Mouse (Mus musculus) left cerebral cortex, adult 8-10 months (tissue): ENCODE measurements around the gene Car11. TPM values are rescaled to one million over a fixed set of nuclear protein-coding genes. Genes with fewer than 3 reads are reported as not detected.

Source experiments
- DNase-seq, 2 experiments: peaks; one replicate each; pipeline ENCODE4 v3.0.0; 2022; ENCODE audit warnings: low spot score in 2 of 2
- total RNA-seq, 4 experiments: library from RNA; stranded (reverse); gene quantifications; 2 replicates each; pipeline ENCODE4 v1.2.4; 2022

Gene Car11
- total RNA-seq, 4 experiments from 2014 or later = 230 to 247 (median 241) TPM

- DNase-seq = no peak
Measured at GRCm38 (mm10) chr7:45722348-45722713, 22.7 kb downstream of the Car11 start.

- no peak for DNase-seq
Measured at GRCm38 (mm10) chr7:45723301-45723700, 23.7 kb downstream of the Car11 start.

DNA sequence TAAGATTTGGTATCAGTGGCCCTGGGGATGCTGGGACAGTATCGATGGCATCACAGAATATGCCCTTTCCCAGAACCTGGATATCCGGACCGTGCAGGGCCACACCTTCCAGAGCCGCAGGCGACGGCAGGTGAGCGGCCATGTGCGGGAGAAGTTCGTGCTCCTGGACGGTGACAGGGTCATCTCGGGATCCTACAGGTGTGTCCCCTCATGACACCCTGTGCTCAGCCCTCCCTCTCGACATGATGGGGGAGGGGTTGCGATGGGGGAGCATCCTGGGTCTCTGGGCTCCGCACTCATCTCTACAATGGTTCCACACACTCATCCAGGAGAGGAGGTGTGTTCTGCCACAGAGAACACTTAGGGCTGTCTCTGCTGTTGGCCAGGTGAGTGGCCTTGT, 24.1 kb downstream of the Car11 start:
- DNase-seq = no peak

- no peak for DNase-seq
Measured at GRCm38 (mm10) chr7:45725151-45725550, 25.5 kb downstream of the Car11 start.

- DNase-seq = no peak
Measured at GRCm38 (mm10) chr7:45725713-45726112, 26.1 kb downstream of the Car11 start, which contains the start of gene Spaca4. Gene Spaca4 (minus strand): TSS chr7:45725813.

GRCm38 (mm10) chr7:45726419-45726818, 26.8 kb downstream of the Car11 start:
- DNase-seq = no peak

DNA sequence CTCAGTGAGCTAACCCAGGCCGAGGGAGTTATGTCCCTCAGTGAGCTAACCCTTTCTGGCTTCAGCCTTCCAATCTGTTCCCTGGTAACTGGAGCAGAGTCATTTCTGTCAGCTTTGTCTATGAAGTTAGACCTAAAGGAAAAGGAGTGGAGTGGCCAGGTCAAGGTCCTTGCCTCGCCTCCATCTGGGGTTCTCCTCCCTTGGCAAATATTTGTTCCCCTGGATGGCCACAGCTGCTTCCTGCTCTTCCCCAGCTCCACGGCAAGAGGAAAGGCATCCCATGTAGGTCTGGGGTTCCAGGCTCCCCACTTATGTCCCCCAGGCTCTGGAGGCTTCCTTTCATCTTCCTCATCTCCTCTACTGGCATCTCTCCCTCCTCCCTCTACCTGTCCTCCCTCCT, 28.0 kb downstream of the Car11 start:
- no peak for DNase-seq

DNA sequence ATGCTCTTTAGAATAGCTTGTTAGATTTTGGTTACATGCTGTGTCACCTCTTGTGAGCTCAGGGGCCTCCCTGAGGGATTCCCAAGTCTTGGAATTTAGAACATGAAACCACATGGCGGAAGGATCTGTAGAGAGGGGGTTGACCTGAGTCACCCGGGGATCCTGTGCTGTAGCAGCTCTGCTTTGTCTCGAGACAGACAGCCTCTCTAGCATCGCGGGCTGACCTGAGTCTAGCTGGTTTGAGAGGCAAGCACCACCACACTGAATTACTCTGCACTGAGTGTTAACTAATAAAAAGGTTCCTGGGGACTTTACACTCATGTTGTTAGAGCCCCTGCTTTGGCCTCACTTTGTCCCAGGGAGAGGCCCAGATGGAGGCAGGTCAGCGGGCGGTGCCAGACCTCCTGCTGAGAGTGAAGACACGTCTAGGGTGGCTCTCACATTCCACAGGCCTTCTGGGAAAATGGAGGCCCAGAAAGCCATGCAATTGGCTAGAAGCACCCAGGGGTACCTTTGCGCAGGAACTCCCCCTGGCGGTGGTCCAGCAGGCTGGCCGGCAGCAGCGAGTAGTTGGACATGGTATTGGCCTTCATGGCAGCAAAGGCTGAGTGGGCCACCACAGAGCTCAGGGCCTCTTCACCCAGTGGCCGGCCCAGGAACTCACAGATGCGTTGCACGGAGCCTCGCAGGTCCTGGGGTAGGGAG, 31.2 kb downstream of the Car11 start:
- DNase-seq = no peak

DNA sequence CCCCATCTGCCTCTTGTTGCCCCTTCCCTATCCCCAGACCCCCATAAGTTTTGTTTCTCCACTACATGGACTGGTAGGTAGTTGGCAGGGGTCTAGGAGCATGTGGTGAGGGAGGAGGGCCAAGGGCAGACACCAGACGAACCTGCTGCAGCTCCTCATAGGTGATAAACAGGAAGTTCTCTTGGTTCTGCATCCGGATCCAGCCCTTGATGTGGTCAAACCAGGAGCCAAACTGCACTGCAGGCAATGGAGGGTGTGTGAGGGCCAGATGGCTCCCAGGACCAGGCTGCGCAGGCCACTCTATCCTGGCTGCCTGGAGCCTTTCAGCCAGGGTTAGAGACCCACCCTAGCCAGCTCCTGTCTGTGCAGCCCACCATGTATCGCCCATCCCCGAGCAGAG, 33.8 kb downstream of the Car11 start:
- DNase-seq = no peak

GRCm38 (mm10) chr7:45739162-45739763, 39.6 kb downstream of the Car11 start:
- DNase-seq = peak in 1 of 2 experiments; percentile 64

GRCm38 (mm10) chr7:45739820-45740219, 40.2 kb downstream of the Car11 start:
- no peak for DNase-seq

DNA sequence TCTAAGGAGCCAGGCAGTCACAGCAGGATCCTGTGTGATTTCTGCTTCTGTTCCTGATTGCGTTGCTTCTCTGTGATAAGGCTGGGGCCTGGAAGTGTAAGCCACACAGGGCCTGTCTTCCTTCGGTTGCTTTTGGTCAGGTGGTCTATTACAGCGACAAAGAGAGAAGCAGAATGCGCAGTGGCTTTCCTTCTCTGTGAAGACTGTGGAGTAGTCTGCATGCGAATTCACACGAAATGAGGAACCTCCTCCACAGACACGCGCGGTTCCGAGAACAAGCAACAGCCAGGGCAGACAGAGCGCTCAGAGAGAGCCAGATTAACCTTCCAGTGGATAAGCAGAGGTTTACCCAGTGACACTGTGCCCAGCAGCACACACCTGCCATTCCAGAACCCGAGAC, 41.7 kb downstream of the Car11 start:
- no peak for DNase-seq

DNA sequence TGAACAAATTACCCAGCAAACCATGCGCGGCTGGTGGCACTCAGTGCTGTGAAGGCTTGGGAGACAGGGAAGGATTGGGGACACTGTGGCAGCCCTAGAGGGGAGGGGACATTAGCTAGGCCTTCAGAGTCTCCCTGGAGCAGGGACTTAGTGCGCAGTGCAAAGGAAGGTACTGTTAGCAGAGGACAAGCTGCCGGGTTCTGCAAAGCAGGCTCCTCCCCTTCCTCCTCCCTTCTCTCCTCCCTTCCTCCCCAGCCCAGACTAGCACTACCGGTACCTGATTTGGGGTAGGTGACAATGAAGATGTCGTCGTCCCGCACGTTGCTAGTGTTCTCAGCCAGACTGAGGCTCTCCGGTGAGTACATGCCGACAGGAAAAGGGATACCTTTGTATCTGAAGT, 42.1 kb downstream of the Car11 start:
- DNase-seq = peak in 1 of 2 experiments; percentile 30

GRCm38 (mm10) chr7:45742338-45742737, 42.7 kb downstream of the Car11 start:
- peak; percentile 65 to 87 for DNase-seq

GRCm38 (mm10) chr7:45744387-45744786, 44.7 kb downstream of the Car11 start:
- peak; percentile 35 to 69 for DNase-seq

- DNase-seq = no peak
Measured at GRCm38 (mm10) chr7:45746518-45746917, 46.9 kb downstream of the Car11 start.

DNA sequence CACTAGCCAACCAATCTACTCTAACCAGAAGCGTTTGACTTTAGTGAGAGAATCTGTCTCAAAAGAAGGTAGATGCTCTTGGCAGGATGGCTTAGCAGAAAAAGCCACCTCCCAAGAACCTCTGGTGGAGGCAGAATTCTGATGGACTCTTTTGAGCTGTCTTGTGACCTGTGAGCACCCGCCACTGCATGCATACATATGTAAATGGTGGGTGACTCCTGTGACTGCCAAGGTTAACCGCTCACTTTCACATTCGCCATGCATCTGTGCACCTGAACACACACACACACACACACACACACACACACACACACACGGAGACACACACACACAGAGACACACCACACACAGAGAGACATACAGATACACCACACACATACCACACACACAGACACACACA, 47.8 kb downstream of the Car11 start:
- no peak for DNase-seq

DNA sequence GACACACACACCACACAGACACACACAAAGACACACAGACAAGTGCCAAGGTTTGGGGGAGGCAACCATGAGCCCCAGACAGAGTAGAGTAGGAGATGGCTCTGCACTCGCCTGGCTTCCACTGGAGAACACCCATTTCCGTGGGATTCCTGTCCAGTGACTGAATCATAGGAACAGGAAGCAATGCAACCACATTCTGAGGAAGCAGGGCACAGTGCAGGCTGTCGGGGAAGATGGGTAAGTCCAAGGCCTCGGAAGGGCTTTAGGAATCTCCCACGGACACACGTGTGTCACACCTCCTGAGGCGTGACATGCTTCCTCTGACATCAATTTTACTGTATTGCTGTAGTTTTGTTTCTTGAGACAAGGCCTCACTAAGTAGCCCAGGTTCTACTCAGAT, 48.5 kb downstream of the Car11 start:
- DNase-seq = no peak

DNA sequence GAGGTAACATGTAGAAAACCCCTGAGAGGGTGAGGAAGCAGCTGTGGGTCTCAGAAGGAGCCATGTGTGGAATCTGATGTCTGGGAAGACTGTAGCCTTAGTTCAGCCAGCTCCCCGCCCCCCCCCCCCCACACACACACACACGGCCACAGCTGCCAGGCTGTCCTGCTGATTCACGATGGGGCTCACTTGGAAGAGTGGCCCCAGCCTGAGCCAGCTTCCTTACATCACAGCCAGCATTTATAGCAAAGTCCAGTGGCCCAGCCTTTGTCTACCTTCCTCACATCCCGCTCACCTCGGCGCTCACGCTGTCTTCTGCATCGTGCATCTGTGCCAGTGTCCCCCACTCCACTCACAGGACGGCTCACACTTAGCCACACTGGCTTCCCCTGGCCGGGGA, 49.8 kb downstream of the Car11 start:
- DNase-seq = no peak

GRCm38 (mm10) chr7:45750162-45750561, 50.5 kb downstream of the Car11 start:
- no peak for DNase-seq
